Mouse (Mus musculus) forebrain, postnatal 0 days (tissue): ENCODE measurements around the gene Cmip. TPM values are rescaled to one million over a fixed set of nuclear protein-coding genes. Genes with fewer than 3 reads are reported as not detected.

Source experiments
- ATAC-seq: fragments of 200-750 bp; cut with Nextera tagmentation; 2 replicates; pipeline ENCODE4 v1.8.0; 2017; ENCODE audit warnings: mild to moderate bottlenecking, moderate library complexity
- DNase-seq: peaks from one replicate; pipeline ENCODE4 v3.0.0-alpha.2; 2015
- H3K27ac ChIP-seq: fragments of 300-500 bp; sonication (generic); 2 replicates; pipeline ENCODE4 v1.5.1; 2014; ENCODE audit warnings: low read depth, mild to moderate bottlenecking, antibody characterized with exemption, low read length, moderate library complexity, mixed read lengths
- H3K27me3 ChIP-seq: fragments of 300-500 bp; sonication (generic); 2 replicates; pipeline ENCODE4 v1.6.1; 2014; ENCODE audit warnings: mild to moderate bottlenecking, low read length, mixed read lengths; ENCODE audit not compliant: insufficient read depth
- H3K36me3 ChIP-seq: fragments of 300-500 bp; sonication (generic); 2 replicates; pipeline ENCODE4 v1.6.1; 2014; ENCODE audit warnings: mild to moderate bottlenecking, moderate library complexity; ENCODE audit not compliant: insufficient read depth
- H3K4me1 ChIP-seq: fragments of 300-500 bp; sonication (generic); 2 replicates; pipeline ENCODE4 v1.6.1; 2014; ENCODE audit warnings: antibody characterized with exemption; ENCODE audit not compliant: insufficient read depth
- H3K4me2 ChIP-seq: fragments of 300-500 bp; sonication (generic); 2 replicates; pipeline ENCODE4 v1.6.1; 2014; ENCODE audit warnings: low read depth, mild to moderate bottlenecking, moderate library complexity
- H3K4me3 ChIP-seq: fragments of 300-500 bp; sonication (generic); 2 replicates; pipeline ENCODE4 v1.5.1; 2014; ENCODE audit warnings: low read depth, low read length, mixed read lengths
- H3K9ac ChIP-seq: fragments of 300-500 bp; sonication (generic); 2 replicates; pipeline ENCODE4 v1.6.1; 2014; ENCODE audit warnings: mild to moderate bottlenecking
- H3K9me3 ChIP-seq: fragments of 300-500 bp; sonication (generic); 2 replicates; pipeline ENCODE4 v1.6.1; 2016; ENCODE audit warnings: low read length
- CTCF ChIP-seq: sonication (generic); IDR thresholded peaks from 2 replicates; pipeline ENCODE4 v1.5.1; 2016; ENCODE audit warnings: antibody characterized with exemption, control low read depth, low read depth
- WGBS: fragments of 180-500 bp; shearing (Covaris S2); extraction: QIAGEN DNeasy Blood & Tissue Kit; methylation state at CpG from one replicate; pipeline ENCODE4 v1.1.7; 2014; 5-methylcytosine and 5-hydroxymethylcytosine counted together
- polyA plus RNA-seq: library from polyadenylated mRNA; unstranded; fragments of >200 nt; fragmentation: Nextera tagmentation; extraction: Ambion mirVana; gene quantifications from 2 replicates; pipeline ENCODE4 v1.2.1, GENCODE M21; 2015
- total RNA-seq: library from RNA; depleted of rRNA; stranded (reverse); fragments of >200 nt; gene quantifications from 2 replicates; pipeline ENCODE4 v1.2.3, GENCODE M21; 2014

Gene Cmip
- total and polyA plus RNA-seq, 2 experiments from 2014 or later = 192 to 204 TPM

GRCm38 (mm10) chr8:117471655-117472054 is 214.8 kb downstream of the Cmip start:
- ATAC-seq = no peak
- H3K4me2 ChIP-seq = no peak overlapping the region
- H3K36me3 ChIP-seq = no peaks in the 10 kb centered on the region
- H3K9me3 ChIP-seq = no peaks in the 10 kb centered on the region
- 77% methylated on average over 9 of the region's 9 CpGs for WGBS
- no peak overlapping the region for H3K27ac ChIP-seq
- TF ChIP-seq CTCF = no peak
- peaks cover 6% of the 10 kb centered on the region; the same call in 1 of the 2 replicates for H3K4me1 ChIP-seq
- H3K9ac ChIP-seq = no peak overlapping the region
- H3K27me3 ChIP-seq = no peaks in the 10 kb centered on the region
- H3K4me3 ChIP-seq = no peak overlapping the region
- DNase-seq = no peak

DNA sequence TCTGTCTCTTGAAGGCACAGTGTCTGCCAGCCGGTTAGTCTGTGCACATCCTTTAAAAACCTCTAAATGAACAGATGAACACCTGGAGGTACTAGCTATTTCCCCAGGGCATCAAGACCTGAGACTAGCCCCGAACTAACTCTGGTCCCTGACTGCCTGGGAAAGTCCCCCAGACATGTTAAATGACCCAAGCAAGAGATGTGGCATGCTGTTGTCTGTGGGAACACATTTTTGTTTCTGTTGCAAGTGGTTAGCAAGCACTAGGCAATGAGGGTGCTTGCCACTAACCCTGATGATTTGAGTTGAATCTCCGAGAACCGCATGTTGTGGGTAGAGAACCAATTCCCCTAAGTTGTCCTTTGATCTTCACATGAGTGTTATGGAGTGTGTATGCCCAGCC is 215.5 kb downstream of the Cmip start:
- ATAC-seq (no peak), DNase-seq (no peak)
- Histone ChIP-seq H3K36me3 (no peaks in the 10 kb centered on the region), H3K27me3 (no peaks in the 10 kb centered on the region), H3K9ac (no peak overlapping the region), H3K9me3 (no peaks in the 10 kb centered on the region), H3K4me2 (no peak overlapping the region), H3K4me3 (no peak overlapping the region), H3K27ac (no peak overlapping the region), H3K4me1 (peaks cover 6% of the 10 kb centered on the region; the same call in 1 of the 2 replicates)
- TF ChIP-seq CTCF = no peak
- WGBS = 89% methylated on average over 4 of the region's 4 CpGs

DNA sequence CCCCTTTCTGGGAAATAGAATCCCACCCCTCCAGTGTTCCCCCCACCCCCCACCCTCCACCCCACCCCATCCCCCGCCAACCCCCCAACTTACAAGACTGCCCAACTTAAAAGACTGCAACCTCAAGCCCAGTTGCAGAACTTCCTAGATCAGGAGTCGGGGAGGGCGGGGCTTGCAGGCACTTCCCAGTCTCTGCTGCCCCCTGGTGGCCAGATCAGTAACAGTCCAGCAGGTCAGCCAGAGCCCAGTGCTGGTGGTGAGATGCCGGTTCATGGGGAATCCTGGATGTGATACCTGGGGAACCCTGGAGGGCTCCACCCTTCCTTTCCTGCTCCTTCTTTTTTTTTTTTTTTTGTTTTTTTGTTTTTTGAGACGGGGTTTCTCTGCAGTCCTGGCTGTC is 218.1 kb downstream of the Cmip start:
- DNase-seq = peak; percentile 90
- Histone ChIP-seq H3K4me2 (no peak overlapping the region), H3K9ac (no peak overlapping the region), H3K27me3 (no peaks in the 10 kb centered on the region), H3K27ac (no peak overlapping the region), H3K36me3 (no peaks in the 10 kb centered on the region), H3K4me3 (no peak overlapping the region), H3K9me3 (0 out of 2 replicates have a peak, but pooled peaks cover 2% of the 10 kb centered on the region), H3K4me1 (peaks cover 6% of the 10 kb centered on the region; the same call in 1 of the 2 replicates)
- peak; percentile 26; the same call in 1 of the 2 replicates for ATAC-seq
- 0% methylated on average over 5 of the region's 5 CpGs for WGBS
- TF ChIP-seq CTCF = peak; percentile 95

GRCm38 (mm10) chr8:117475819-117476218 is 219.0 kb downstream of the Cmip start:
- no peak overlapping the region for H3K27ac ChIP-seq
- H3K9me3 ChIP-seq = 0 out of 2 replicates have a peak, but pooled peaks cover 4% of the 10 kb centered on the region
- no peaks in the 10 kb centered on the region for H3K36me3 ChIP-seq
- ATAC-seq = no peak
- 85% methylated on average over 7 of the region's 7 CpGs for WGBS
- no peaks in the 10 kb centered on the region for H3K27me3 ChIP-seq
- H3K4me2 ChIP-seq = no peak overlapping the region
- peaks cover 3% of the 10 kb centered on the region; the same call in 1 of the 2 replicates for H3K4me1 ChIP-seq
- no peak for TF ChIP-seq CTCF
- H3K9ac ChIP-seq = no peak overlapping the region
- no peak overlapping the region for H3K4me3 ChIP-seq
- no peak for DNase-seq

DNA sequence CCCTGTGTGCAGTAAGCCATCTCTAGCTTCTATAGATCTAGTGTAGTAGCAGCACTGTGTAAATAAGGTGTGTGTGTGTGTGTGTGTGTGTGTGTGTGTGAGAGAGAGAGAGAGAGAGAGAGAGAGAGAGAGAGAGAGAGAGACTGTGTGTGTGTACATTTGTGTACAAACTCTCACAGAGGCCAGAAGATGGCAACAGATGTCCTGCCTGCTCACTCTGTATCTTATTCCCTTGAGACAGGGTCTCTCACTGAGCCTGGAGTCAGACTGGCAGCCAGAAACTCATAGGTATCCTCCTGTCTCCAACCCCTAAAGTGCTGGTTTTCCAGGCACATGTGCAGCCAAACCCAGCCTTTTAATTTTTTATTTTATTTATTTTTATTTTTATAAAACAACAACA is 221.2 kb downstream of the Cmip start:
- Histone ChIP-seq H3K4me3 (no peak overlapping the region), H3K9me3 (0 out of 2 replicates have a peak, but pooled peaks cover 4% of the 10 kb centered on the region)

GRCm38 (mm10) chr8:117479996-117480395 is 223.1 kb downstream of the Cmip start:
- no peak for TF ChIP-seq CTCF
- Histone ChIP-seq H3K27me3 (no peaks in the 10 kb centered on the region), H3K36me3 (no peaks in the 10 kb centered on the region), H3K9ac (no peak overlapping the region), H3K27ac (no peak overlapping the region), H3K4me3 (no peak overlapping the region), H3K9me3 (0 out of 2 replicates have a peak, but pooled peaks cover 4% of the 10 kb centered on the region), H3K4me1 (no peaks in the 10 kb centered on the region), H3K4me2 (no peak overlapping the region)
- ATAC-seq (no peak), DNase-seq (no peak)
- 95% methylated on average over 9 of the region's 9 CpGs for WGBS

More for the DNA sequence above, 221.2 kb downstream of the Cmip start:
- Histone ChIP-seq H3K4me1 (no peaks in the 10 kb centered on the region), H3K36me3 (no peaks in the 10 kb centered on the region), H3K27me3 (no peaks in the 10 kb centered on the region), H3K4me2 (no peak overlapping the region), H3K9ac (no peak overlapping the region), H3K27ac (no peak overlapping the region)
- DNase-seq = no peak
- no peak for ATAC-seq
- TF ChIP-seq CTCF = no peak

DNA sequence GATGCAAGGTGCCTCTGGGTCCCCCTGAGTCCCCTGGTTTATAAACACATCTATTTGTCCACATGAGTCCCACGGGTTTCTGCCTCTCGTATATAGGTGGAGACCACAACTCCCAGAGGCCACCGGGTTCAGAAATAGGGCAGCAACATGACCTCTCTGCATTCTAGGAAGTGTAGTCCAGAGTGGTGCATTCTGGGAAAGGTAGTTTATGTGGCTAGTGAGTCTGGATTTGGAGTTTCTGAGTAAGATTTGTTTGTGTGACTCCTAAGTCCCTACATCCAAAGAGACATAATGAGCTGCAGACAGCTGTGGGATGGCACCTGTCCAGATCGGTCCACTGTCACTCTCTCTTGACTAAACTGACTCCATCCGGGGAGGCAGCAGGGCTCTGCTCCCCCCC is 223.7 kb downstream of the Cmip start:
- DNase-seq = peak; percentile 34
- 62% methylated on average over 5 of the region's 5 CpGs for WGBS

More for the DNA sequence above, 223.7 kb downstream of the Cmip start:
- H3K9me3 ChIP-seq = 0 out of 2 replicates have a peak, but pooled peaks cover 4% of the 10 kb centered on the region
- H3K9ac ChIP-seq = no peak overlapping the region
- no peaks in the 10 kb centered on the region for H3K27me3 ChIP-seq
- TF ChIP-seq CTCF = no peak
- no peak overlapping the region for H3K4me2 ChIP-seq
- no peak overlapping the region for H3K4me3 ChIP-seq
- no peak overlapping the region for H3K27ac ChIP-seq
- no peaks in the 10 kb centered on the region for H3K4me1 ChIP-seq
- no peak for ATAC-seq
- no peaks in the 10 kb centered on the region for H3K36me3 ChIP-seq
